Mouse (Mus musculus) splenic B cell, adult 2 months (primary cell): ENCODE results near the gene Gpsm2.
A peak's percentile ranks its signal among the peaks of the same experiment; 100 is the strongest.
"Not testable (repeated sequence)": the region's sequence is repeated elsewhere in the genome, so short reads cannot be mapped to it uniquely, and the experiment has no call there.

ENCODE experiments used
- DNase-seq: peaks from one replicate; pipeline ENCODE4 v3.0.0-alpha.2; 2011; ENCODE audit warnings: low read depth, low spot score
- H3K27me3 ChIP-seq: 2 replicates; pipeline ENCODE4 v1.6.1; 2012; ENCODE audit warnings: mild to moderate bottlenecking, low read length, moderate library complexity, mixed read lengths; ENCODE audit not compliant: control insufficient read depth, poor library complexity, insufficient read depth, severe bottlenecking
- H3K36me3 ChIP-seq: 2 replicates; pipeline ENCODE4 v1.6.1; 2012; ENCODE audit warnings: mild to moderate bottlenecking, low read length, moderate library complexity, mixed read lengths; ENCODE audit not compliant: control insufficient read depth, poor library complexity, insufficient read depth, severe bottlenecking

Gene Gpsm2

DNA sequence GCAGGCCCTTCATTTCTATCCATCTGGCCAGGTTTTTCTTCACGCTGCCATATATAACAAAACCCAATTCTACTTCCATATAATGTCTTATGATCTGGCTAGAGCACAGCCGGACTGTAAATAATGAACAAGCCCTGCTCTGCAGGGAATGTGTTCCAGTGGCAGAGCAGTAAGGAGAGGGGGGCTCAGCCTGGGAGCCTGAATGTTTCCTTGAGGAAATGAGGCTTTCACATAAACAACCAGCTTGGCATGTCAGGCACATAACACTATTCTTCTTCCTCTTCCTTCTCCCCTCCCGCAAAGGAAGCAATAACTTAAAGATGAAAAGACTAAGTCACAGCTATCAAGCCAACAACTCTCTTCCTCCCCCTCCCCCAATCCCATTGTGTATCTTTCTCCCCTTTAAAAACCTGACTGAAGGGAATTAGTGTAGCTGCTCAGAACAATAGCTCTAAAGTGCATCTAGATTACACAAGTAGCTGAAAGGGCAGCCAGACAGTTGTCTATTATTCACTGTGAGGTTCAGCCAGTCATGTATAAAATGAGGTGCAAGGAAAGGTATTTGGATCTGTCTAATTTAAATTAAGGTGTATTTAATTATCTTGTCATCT, 8.9 kb downstream of the Gpsm2 start:
- no peaks in the 10 kb centered on the region for H3K36me3 ChIP-seq
- DNase-seq = no peak

DNA sequence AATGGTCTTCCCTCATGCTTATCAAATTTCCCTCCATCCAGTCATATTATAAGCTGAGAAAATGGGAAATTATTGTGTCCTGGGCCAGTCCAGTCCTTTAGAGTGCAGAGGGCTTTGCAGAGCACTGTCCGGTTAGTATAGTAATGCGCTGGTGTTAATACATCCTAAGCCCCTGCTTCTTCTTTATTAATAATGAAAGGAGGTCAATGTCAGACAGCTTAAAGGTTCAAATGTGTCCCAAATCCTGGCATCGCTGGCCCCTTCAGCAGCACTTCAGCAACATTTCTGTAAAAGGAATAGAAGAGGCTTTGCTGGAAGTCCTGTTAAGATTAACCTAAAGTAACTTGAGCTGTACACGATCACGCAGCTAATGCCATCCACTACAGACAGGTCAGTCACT, 10.8 kb downstream of the Gpsm2 start:
- no peak for DNase-seq
- H3K36me3 ChIP-seq = no peaks in the 10 kb centered on the region
- H3K27me3 ChIP-seq = no peaks in the 10 kb centered on the region

More for the DNA sequence above, 8.9 kb downstream of the Gpsm2 start:
- no peaks in the 10 kb centered on the region for H3K27me3 ChIP-seq

DNA sequence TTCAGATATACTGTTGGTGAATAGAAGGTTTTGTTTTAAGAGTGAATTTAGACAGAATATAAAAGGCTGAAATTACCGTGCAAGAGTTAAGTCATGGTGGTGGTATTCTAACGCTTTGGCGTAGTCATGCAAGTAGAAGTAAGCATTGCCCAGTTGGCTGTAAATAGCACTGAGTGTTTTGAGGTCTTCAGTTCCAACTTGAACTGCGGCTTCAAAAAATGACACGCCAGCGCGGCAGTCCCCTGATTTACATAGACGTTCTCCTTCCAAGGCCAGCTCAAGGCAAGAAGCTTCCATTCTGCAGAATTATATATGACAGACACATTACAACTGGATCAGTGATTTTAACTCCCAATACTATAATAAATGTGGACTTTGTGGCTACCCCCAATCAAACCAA, 19.3 kb downstream of the Gpsm2 start:
- no peaks in the 10 kb centered on the region for H3K27me3 ChIP-seq
- H3K36me3 ChIP-seq = no peaks in the 10 kb centered on the region
- DNase-seq = no peak

DNA sequence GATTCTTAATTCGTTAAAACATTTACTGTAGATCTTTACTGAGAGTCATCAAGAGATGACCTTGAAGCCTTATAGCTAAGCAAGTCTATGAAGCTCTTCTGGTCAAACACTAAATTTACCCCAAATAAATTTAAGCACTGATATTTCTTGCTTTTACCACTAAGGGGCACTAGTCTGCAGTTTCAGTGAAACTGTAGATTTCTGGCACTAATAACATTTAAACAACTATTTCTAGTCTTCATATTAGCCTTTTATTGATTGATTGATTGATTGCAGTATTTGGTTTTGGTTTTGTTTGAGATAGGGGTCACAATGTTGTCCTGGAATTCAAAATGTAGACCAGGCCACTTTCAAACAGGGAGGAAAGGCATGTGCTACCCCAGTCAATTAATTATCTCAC, 20.9 kb downstream of the Gpsm2 start:
- no peaks in the 10 kb centered on the region for H3K27me3 ChIP-seq
- DNase-seq = peak; percentile 34
- H3K36me3 ChIP-seq = no peaks in the 10 kb centered on the region

DNA sequence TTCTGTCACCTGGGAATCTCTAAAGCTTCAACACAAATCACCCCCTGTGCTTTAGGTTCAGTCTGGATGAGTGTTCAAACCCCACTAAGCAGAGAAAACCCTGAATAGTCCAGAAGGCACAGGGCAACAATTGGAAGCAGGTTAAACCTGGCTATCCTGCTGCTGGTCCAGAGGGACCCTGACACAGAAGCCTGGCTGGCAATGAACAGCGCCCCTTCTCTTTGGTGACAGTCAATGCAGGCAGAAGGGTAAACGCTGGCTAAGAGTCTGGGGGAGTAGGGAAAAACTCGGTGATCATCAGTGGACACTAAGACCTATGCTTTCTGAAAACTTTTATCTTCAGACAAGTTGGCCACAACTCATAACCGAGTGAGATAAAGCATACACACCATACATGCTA, 22.3 kb downstream of the Gpsm2 start:
- Histone ChIP-seq H3K36me3 (no peaks in the 10 kb centered on the region), H3K27me3 (no peaks in the 10 kb centered on the region)
- DNase-seq = no peak

DNA sequence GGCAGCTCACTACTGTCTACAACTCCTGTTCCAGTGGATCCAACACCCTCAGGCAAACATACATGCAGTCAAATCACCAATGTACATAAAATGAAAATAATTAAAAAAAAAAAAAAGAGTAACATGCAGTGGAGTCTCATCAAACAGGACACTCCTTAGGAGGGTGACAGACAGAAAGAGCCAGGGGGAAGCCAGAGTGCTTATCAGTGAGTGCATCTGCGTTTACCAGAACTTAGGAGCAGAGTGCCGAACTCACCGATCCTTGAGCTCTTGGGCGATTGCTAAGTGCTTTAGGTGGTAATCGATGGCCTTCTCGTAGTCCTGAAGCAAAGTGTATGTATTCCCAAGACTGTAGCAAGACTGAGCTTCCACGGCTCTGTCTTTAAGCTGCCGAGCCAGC, 23.4 kb downstream of the Gpsm2 start:
- no peaks in the 10 kb centered on the region for H3K27me3 ChIP-seq
- no peaks in the 10 kb centered on the region for H3K36me3 ChIP-seq
- DNase-seq = no peak

DNA sequence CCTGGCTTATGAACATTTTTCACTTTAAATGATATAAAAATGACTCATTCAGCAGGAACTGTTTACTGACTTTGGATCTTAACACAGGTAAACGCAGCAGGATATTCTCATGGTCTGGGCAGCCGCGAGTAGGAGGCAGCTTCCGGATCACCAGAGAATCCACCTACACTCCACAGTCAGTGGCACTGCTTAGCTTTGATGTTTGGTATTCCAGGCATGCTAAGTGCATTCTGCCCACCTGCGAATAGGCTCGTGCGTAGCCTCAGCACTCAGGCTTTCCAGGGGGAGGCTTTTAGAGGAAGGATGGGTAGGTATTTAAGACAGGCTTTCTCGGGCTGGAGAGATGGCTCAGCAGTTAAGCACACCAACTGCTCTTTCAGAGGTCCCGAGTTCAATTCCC, 27.8 kb downstream of the Gpsm2 start:
- no peaks in the 10 kb centered on the region for H3K36me3 ChIP-seq
- H3K27me3 ChIP-seq = no peaks in the 10 kb centered on the region
- no peak for DNase-seq

DNA sequence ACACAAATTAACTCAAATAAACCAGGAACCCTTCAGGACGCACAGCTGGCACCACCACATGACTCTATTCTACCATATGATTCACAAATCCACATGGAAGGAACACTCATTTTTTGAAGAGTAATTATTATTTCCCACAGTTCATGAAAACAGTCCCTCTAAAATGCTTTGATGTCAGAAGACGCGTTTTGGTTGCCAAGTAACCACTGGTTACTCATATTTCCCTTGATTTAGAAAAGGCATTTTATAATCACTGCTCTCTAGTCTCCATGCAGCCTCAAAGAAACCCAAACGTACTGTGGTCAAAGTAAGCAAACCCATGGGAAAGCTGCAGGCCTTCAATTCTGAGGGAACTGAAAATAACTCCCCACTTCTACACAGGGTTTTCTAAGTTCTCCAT, 32.1 kb downstream of the Gpsm2 start:
- no peaks in the 10 kb centered on the region for H3K36me3 ChIP-seq
- H3K27me3 ChIP-seq = no peaks in the 10 kb centered on the region
- no peak for DNase-seq

DNA sequence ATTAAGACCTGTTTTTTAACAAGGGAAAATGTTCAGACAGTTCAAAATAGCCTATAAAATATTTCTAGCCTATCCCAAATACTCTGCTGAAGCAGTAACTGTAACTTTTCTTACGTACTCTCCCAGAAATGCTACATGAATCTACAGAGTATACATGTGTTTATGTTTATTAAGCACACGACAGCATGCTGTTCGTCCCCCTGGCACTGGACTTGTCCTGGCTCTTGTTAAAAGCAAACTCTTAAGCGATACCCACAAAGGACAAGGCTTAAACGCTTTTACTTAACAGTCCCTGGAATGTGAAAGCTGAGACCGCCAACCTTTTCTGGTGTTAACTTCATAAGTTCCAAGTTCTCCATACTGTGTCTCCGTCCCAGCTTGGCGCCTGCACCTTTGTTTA, 32.7 kb downstream of the Gpsm2 start:
- no peak for DNase-seq
- Histone ChIP-seq H3K27me3 (no peaks in the 10 kb centered on the region), H3K36me3 (no peaks in the 10 kb centered on the region)

DNA sequence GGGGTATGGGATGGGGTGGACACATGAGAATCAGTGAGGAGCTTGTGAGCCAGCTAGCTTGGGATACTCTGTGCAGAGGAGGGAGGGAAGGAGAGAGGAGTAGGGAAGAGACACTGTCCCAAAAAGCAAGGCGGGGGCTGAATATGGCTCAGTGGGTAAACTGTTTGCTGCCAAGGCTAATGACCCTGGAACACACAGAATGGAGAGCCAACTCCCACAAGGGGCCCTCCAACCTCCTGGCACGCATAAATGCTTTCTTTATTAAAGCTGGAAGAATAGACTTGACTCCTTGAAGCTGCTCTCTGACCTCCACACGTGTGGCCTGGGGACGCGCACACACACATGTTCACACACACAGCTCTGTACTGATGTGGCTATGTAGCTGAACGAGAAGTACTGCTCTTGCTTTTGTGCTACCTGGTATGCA, 33.1 kb downstream of the Gpsm2 start:
- Histone ChIP-seq H3K36me3 (no peaks in the 10 kb centered on the region), H3K27me3 (no peaks in the 10 kb centered on the region)
- DNase-seq = no peak

DNA sequence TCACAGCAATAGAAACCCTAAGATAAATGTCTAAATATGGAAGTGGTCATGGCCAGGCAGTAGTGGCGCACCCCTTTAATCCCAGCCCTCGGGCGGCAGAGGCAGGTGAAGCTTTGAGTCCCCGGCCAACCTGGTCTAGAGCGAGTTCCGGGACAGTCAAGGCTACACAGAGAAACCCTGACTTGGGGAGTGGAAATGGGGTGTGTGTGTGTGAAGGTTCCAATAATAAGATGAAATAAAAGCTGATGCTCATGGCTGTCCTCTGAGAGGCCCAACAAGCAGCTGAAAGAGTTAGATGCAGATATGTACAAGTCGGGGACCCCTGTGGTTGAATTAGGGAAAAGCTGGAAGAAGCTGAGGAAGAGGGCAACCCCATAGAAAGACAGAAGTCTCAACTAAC, 36.4 kb downstream of the Gpsm2 start:
- no peaks in the 10 kb centered on the region for H3K27me3 ChIP-seq
- H3K36me3 ChIP-seq = no peaks in the 10 kb centered on the region
- DNase-seq = no peak

DNA sequence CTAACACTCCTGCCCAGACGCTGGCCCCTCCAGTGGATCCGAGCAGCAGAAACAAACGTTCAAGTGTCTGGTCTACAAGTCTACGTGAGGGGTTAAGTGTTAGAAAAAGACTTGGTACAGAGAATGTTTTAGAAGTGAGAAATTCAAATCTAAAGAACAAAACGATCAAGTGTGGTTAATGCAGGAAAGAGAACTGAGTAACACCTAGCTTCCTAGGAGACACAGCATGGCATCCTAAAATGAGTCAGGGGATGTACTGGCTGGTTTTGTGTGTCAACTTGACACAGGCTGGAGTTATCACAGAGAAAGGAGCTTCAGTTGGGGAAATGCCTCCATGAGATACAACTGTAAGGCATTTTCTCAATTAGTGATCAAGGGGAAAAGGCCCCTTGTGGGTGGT, 38.5 kb downstream of the Gpsm2 start:
- not testable (repeated sequence) for H3K36me3 ChIP-seq, DNase-seq, H3K27me3 ChIP-seq

DNA sequence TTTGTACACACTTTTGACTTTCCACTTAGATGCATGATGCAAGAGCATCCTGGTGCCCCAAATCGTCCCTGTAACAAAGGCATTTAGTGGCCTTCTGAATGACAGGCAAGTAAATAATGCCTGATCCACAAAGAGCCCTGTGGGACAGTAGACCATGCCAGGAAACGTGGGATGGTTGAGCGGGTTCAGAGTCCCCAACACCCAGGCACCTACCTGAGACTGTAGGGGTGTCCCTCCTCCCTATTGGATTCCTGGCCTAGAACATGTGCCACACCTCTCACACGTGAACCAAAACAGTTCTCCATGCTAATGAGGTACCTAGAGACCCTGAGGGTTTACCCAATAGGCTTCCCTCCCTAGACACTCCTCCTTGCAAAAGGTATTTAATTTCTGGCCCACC, 41.1 kb downstream of the Gpsm2 start:
- no peak for DNase-seq
- peaks cover 7% of the 10 kb centered on the region for H3K36me3 ChIP-seq
- no peaks in the 10 kb centered on the region for H3K27me3 ChIP-seq

DNA sequence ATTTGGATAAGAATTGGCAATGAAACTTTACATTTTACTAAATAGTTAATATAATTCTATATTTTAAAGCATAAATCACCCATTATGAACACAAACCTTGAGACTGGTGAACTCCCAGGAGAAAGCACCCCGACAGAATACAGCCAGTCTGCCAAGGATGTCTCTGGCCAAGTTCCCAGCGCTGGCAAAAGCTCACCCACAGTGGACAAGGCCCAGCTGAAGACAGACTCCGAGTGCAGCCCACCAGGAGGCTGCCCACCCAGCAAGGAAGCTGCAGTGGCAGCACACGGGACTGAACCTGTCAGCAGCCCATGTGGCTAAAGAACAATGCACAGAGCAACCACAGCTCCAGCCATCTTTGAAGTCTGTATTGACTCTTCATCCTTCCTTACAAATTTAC, 45.5 kb downstream of the Gpsm2 start:
- H3K36me3 ChIP-seq = peaks cover 14% of the 10 kb centered on the region
- no peak for DNase-seq
- H3K27me3 ChIP-seq = no peaks in the 10 kb centered on the region

DNA sequence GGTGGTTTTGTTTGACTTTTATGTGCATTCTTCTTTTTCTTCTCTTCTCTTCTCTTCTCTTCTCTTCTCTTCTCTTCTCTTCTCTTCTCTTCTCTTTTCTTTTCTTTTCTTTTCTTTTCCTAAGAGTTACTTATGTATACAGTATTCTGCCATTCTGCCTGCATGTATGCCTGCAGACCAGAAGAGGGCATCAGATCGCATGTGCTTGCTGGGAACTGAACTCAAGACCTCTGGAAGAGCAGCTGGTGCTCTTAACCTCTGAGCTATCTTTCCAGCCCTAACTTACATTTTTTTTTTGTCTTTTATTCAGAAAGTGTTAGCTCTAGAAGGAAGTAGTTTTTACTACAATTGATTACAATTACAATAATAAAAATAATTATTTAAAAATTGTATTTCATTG, 61.2 kb downstream of the Gpsm2 start:
- peak; percentile 25 for DNase-seq
- H3K36me3 ChIP-seq = peaks cover 10% of the 10 kb centered on the region
- H3K27me3 ChIP-seq = no peaks in the 10 kb centered on the region

DNA sequence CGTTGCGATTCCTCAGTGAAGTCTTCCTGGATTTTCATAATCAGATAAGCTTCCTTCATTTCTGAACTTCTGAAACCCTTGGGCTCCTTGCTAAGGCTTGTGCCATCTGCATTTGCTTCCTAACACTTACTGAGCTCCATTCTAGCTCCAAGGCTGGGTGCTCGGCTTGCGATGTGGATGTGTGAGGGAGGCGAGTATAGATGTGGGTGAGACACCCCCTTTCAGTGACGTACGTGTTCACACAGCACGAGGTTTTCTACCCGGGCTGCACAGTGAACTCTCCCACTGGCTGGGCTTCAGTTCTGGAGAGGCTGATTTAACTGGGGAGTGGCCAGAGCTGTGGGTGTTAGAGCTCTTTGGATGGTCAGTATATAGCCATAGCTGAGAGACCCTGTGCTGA, 63.5 kb downstream of the Gpsm2 start:
- no peak for DNase-seq
- no peaks in the 10 kb centered on the region for H3K27me3 ChIP-seq
- peaks cover 10% of the 10 kb centered on the region; the same call in 1 of the 2 replicates for H3K36me3 ChIP-seq
